Mouse (Mus musculus): Measurements from ENCODE around the gene Mrrf. TPM values are rescaled to one million over a fixed set of nuclear protein-coding genes. Genes with fewer than 3 reads are reported as not detected.

Mrrf gene
- total and polyA plus RNA-seq, 2 experiments from 2014 or later: 14.0 to 21.9 TPM

- DNase-seq (no peak), ATAC-seq (no peak)
- H3K9me3 ChIP-seq (ENCODE audit: low read length): no peaks in the 10 kb centered on the region
- H3K4me3 ChIP-seq (ENCODE audit: low read depth, low read length): no peak overlapping the region
- H3K9ac ChIP-seq: no peak overlapping the region
- no peak overlapping the region for H3K27ac ChIP-seq (ENCODE audit: low read depth, low read length)
- peaks cover 18% of the 10 kb centered on the region; the same call in 1 of the 2 replicates for H3K27me3 ChIP-seq (ENCODE audit: insufficient read depth, low read length)
- TF ChIP-seq CTCF (IDR thresholded peaks at IDR 0.05; ENCODE audit: low read depth): no peak
- no peaks in the 10 kb centered on the region for H3K4me1 ChIP-seq (ENCODE audit: insufficient read depth)
- H3K36me3 ChIP-seq (ENCODE audit: insufficient read depth): no peaks in the 10 kb centered on the region
- 7% methylated on average over 30 of the region's 34 CpGs for WGBS
- H3K4me2 ChIP-seq (ENCODE audit: low read depth): 0 out of 2 replicates have a peak overlapping the region, but pooled peaks have one; percentile 8
These were observed 74.6 kb downstream of the Mrrf start for GRCm38 (mm10) chr2:36210796-36211195.

- no peak for ATAC-seq
- DNase-seq: no peak
- Histone ChIP-seq H3K4me3 (ENCODE audit: low read depth, low read length) (no peak overlapping the region), H3K36me3 (ENCODE audit: insufficient read depth) (no peaks in the 10 kb centered on the region), H3K9ac (no peak overlapping the region), H3K4me1 (ENCODE audit: insufficient read depth) (no peaks in the 10 kb centered on the region), H3K9me3 (ENCODE audit: low read length) (no peaks in the 10 kb centered on the region), H3K27ac (ENCODE audit: low read depth, low read length) (no peak overlapping the region), H3K4me2 (ENCODE audit: low read depth) (no peak overlapping the region), H3K27me3 (ENCODE audit: insufficient read depth, low read length) (peaks cover 18% of the 10 kb centered on the region; the same call in 1 of the 2 replicates)
- WGBS: 23% methylated on average over 7 of the region's 7 CpGs
- TF ChIP-seq CTCF (IDR thresholded peaks at IDR 0.05; ENCODE audit: low read depth): no peak
These were observed 75.6 kb downstream of the Mrrf start for GRCm38 (mm10) chr2:36211785-36212184.

- H3K36me3 ChIP-seq (ENCODE audit: insufficient read depth): no peaks in the 10 kb centered on the region
- DNase-seq: no peak
- no peak for ATAC-seq
- H3K4me1 ChIP-seq (ENCODE audit: insufficient read depth): no peaks in the 10 kb centered on the region
- no peak overlapping the region for H3K9ac ChIP-seq
- no peak overlapping the region for H3K27ac ChIP-seq (ENCODE audit: low read depth, low read length)
- TF ChIP-seq CTCF (IDR thresholded peaks at IDR 0.05; ENCODE audit: low read depth): no peak
- H3K4me2 ChIP-seq (ENCODE audit: low read depth): no peak overlapping the region
- WGBS: 44% methylated on average over 7 of the region's 7 CpGs
- H3K4me3 ChIP-seq (ENCODE audit: low read depth, low read length): no peak overlapping the region
- H3K27me3 ChIP-seq (ENCODE audit: insufficient read depth, low read length): peaks cover 18% of the 10 kb centered on the region; the same call in 1 of the 2 replicates
- H3K9me3 ChIP-seq (ENCODE audit: low read length): no peaks in the 10 kb centered on the region
These were observed 76.9 kb downstream of the Mrrf start for GRCm38 (mm10) chr2:36213108-36213507.

- 0 out of 2 replicates have a peak overlapping the region, but pooled peaks have one; percentile 18 for H3K4me2 ChIP-seq (ENCODE audit: low read depth)
These were observed 77.8 kb downstream of the Mrrf start for GRCm38 (mm10) chr2:36214023-36214422.

GRCm38 (mm10) chr2:36214425-36214824 lies 78.2 kb downstream of the Mrrf start:
- 52% methylated on average over 5 of the region's 5 CpGs for WGBS
- Histone ChIP-seq H3K27ac (ENCODE audit: low read depth, low read length) (no peak overlapping the region), H3K4me3 (ENCODE audit: low read depth, low read length) (no peak overlapping the region), H3K27me3 (ENCODE audit: insufficient read depth, low read length) (peaks cover 18% of the 10 kb centered on the region; the same call in 1 of the 2 replicates), H3K9me3 (ENCODE audit: low read length) (no peaks in the 10 kb centered on the region), H3K9ac (peak overlapping the region; percentile 2; the same call in 1 of the 2 replicates), H3K4me2 (ENCODE audit: low read depth) (0 out of 2 replicates have a peak overlapping the region, but pooled peaks have one; percentile 18), H3K4me1 (ENCODE audit: insufficient read depth) (no peaks in the 10 kb centered on the region), H3K36me3 (ENCODE audit: insufficient read depth) (no peaks in the 10 kb centered on the region)
- DNase-seq: no peak
- TF ChIP-seq CTCF (IDR thresholded peaks at IDR 0.05; ENCODE audit: low read depth): no peak
- ATAC-seq: peak; percentile 36; the same call in 1 of the 2 replicates

More at GRCm38 (mm10) chr2:36214023-36214422, 77.8 kb downstream of the Mrrf start:
- Histone ChIP-seq H3K27ac (ENCODE audit: low read depth, low read length) (no peak overlapping the region), H3K4me3 (ENCODE audit: low read depth, low read length) (no peak overlapping the region), H3K36me3 (ENCODE audit: insufficient read depth) (no peaks in the 10 kb centered on the region), H3K4me1 (ENCODE audit: insufficient read depth) (no peaks in the 10 kb centered on the region), H3K27me3 (ENCODE audit: insufficient read depth, low read length) (peaks cover 18% of the 10 kb centered on the region; the same call in 1 of the 2 replicates), H3K9me3 (ENCODE audit: low read length) (no peaks in the 10 kb centered on the region), H3K9ac (peak overlapping the region; percentile 2; the same call in 1 of the 2 replicates)
- ATAC-seq: peak; percentile 90
- TF ChIP-seq CTCF (IDR thresholded peaks at IDR 0.05; ENCODE audit: low read depth): peak; percentile 96
- peak; percentile 93 for DNase-seq
- 6% methylated on average over 8 of the region's 8 CpGs for whole genome bisulfite sequencing

- no peak for TF ChIP-seq CTCF (IDR thresholded peaks at IDR 0.05; ENCODE audit: low read depth)
- Histone ChIP-seq H3K4me2 (ENCODE audit: low read depth) (no peak overlapping the region), H3K9me3 (ENCODE audit: low read length) (no peaks in the 10 kb centered on the region), H3K27ac (ENCODE audit: low read depth, low read length) (no peak overlapping the region), H3K4me3 (ENCODE audit: low read depth, low read length) (no peak overlapping the region), H3K27me3 (ENCODE audit: insufficient read depth, low read length) (peaks cover 15% of the 10 kb centered on the region; the same call in 1 of the 2 replicates), H3K36me3 (ENCODE audit: insufficient read depth) (no peaks in the 10 kb centered on the region), H3K4me1 (ENCODE audit: insufficient read depth) (no peaks in the 10 kb centered on the region), H3K9ac (no peak overlapping the region)
- DNase-seq (no peak), ATAC-seq (no peak)
- 90% methylated on average over 5 of the region's 5 CpGs for WGBS
These were observed 79.1 kb downstream of the Mrrf start for GRCm38 (mm10) chr2:36215203-36215739.

GRCm38 (mm10) chr2:36216546-36216945 lies 80.4 kb downstream of the Mrrf start:
- TF ChIP-seq CTCF (IDR thresholded peaks at IDR 0.05; ENCODE audit: low read depth): no peak
- ATAC-seq (no peak), DNase-seq (no peak)
- no peaks in the 10 kb centered on the region for H3K9me3 ChIP-seq (ENCODE audit: low read length)
- H3K27ac ChIP-seq (ENCODE audit: low read depth, low read length): no peak overlapping the region
- no peak overlapping the region for H3K4me2 ChIP-seq (ENCODE audit: low read depth)
- H3K9ac ChIP-seq: no peak overlapping the region
- peaks cover 5% of the 10 kb centered on the region; the same call in 1 of the 2 replicates for H3K27me3 ChIP-seq (ENCODE audit: insufficient read depth, low read length)
- H3K4me3 ChIP-seq (ENCODE audit: low read depth, low read length): no peak overlapping the region
- H3K36me3 ChIP-seq (ENCODE audit: insufficient read depth): no peaks in the 10 kb centered on the region
- H3K4me1 ChIP-seq (ENCODE audit: insufficient read depth): no peaks in the 10 kb centered on the region

All from forebrain, postnatal 0 days (tissue).